Mouse (Mus musculus) embryonic fibroblast, embryonic 13.5 days (primary cell): ENCODE measurements around the gene Dnah7b.
"Not testable (repeated sequence)": the region's sequence is repeated elsewhere in the genome, so short reads cannot be mapped to it uniquely, and the experiment has no call there.

Source experiments
- CTCF ChIP-seq: IDR thresholded peaks from 2 replicates; pipeline ENCODE4 v1.5.1; 2011; ENCODE audit warnings: mild to moderate bottlenecking, control low read depth, low read length, moderate library complexity, borderline replicate concordance; ENCODE audit not compliant: insufficient read depth
- POLR2A ChIP-seq: IDR thresholded peaks from 2 replicates; pipeline ENCODE4 v1.6.1; 2011; ENCODE audit warnings: low read depth, mild to moderate bottlenecking, control low read depth, low read length, moderate library complexity

DNA sequence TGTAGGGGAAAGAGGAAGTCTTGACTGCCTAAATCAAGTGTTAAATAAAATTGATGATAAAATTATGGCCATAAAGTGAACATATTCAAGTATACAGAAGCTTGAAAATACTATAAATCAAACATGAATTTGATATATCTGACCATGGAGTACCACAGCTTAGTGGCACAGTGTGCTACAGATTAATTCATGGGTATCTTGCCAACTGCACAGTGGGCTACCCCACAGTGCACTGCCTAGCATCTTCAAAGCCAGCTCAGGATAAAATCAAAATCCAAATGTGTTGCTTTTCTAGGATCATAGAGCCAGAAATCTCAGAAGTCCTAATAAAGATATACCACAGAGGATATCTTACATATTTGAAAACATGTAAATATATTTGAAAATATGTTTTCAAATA is 46.5 kb downstream of the Dnah7b start:
- TF ChIP-seq POLR2A, CTCF: not testable (repeated sequence)
